Mouse (Mus musculus) CH12.LX (cell line): ENCODE data around the gene Rps11.

Source experiments
- CTCF ChIP-seq, 2 experiments: IDR thresholded peaks in 1 of 2; conservative IDR thresholded peaks in 1 of 2; 2 replicates each; pipeline ENCODE4 v1.5.1; 2011 to 2012; ENCODE audit warnings: low read depth in 2 of 2, low read length in 2 of 2, improper control_type of control experiment in 1 of 2, inconsistent platforms in 1 of 2, mild to moderate bottlenecking in 1 of 2, moderate library complexity in 1 of 2
- EP300 ChIP-seq: IDR thresholded peaks from 2 replicates; pipeline ENCODE4 v1.6.1; 2011; ENCODE audit warnings: low read length, improper control_type of control experiment
- GABPA ChIP-seq: IDR thresholded peaks from 2 replicates; pipeline ENCODE4 v1.6.1; 2012; ENCODE audit warnings: low read depth, low read length, improper control_type of control experiment, inconsistent platforms; ENCODE audit not compliant: insufficient replicate concordance
- IRF4 ChIP-seq: IDR thresholded peaks from 2 replicates; pipeline ENCODE4 v1.6.1; 2014; ENCODE audit warnings: low read depth, mild to moderate bottlenecking, inconsistent platforms, low read length, improper control_type of control experiment
- JUND ChIP-seq: conservative IDR thresholded peaks from 2 replicates; pipeline ENCODE4 v1.6.1; 2011; ENCODE audit warnings: low read depth, low read length, improper control_type of control experiment
- MAX ChIP-seq: IDR thresholded peaks from 2 replicates; pipeline ENCODE4 v1.6.1; 2011; ENCODE audit warnings: low read length, improper control_type of control experiment
- PAX5 ChIP-seq: IDR thresholded peaks from 2 replicates; pipeline ENCODE4 v1.6.1; 2012; ENCODE audit warnings: low read length, inconsistent platforms, mixed read lengths
- POLR2A ChIP-seq: IDR thresholded peaks from 2 replicates; pipeline ENCODE4 v1.6.1; 2011; ENCODE audit warnings: low read depth, mild to moderate bottlenecking, improper control_type of control experiment, low read length
- ZKSCAN1 ChIP-seq: IDR thresholded peaks from 2 replicates; pipeline ENCODE4 v1.6.1; 2012; ENCODE audit warnings: low read depth, inconsistent platforms, low read length, improper control_type of control experiment, borderline replicate concordance
- ZMIZ1 ChIP-seq: IDR thresholded peaks from 2 replicates; pipeline ENCODE4 v1.6.1; 2012; ENCODE audit warnings: low read depth, mild to moderate bottlenecking, inconsistent platforms, low read length, improper control_type of control experiment
- ZNF384 ChIP-seq: IDR thresholded peaks from 2 replicates; pipeline ENCODE4 v1.6.1; 2012; ENCODE audit warnings: low read depth, low read length, improper control_type of control experiment, inconsistent platforms

DNA sequence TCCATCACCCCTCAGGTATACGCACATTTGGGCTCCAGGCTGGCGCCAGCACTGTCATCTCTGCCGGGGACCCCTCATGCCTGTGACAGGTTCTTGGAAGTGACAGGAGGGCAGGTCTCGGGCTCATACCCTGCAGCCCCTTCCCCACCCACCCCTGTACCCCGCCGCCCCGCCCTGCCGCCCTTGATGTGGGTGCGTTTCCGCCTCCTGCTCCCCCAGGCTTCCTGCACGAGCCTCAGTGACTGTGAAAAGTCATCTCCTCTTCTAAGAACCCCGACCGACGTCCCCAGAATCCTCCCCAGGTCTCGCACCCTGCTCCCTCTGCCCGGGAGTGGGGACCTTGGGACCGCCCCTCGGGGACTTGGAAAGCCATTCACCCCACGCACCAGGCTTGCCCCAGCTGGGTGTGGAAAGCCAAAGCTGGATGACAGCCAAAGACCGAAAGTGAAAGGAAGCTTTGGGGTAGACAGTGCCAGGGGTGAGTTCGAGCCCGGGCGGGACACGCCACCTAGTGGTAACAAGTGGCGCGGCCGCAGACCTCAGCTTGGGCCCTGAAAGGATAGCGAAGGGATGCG lies 11.8 kb upstream of the Rps11 start, which contains the start of the genes Gm45713 and Flt3l:
- TF ChIP-seq CTCF (conservative IDR thresholded peaks at IDR 0.05 in 1 of 2, IDR thresholded peaks at IDR 0.05 in 1 of 2; ENCODE audit: low read depth in 2 of 2, low read length in 2 of 2), result peak; percentile 72 to 93
- no peak for TF ChIP-seq GABPA
- TF ChIP-seq POLR2A, result peak; percentile 34; the same call in 1 of the 2 replicates
- no peak for TF ChIP-seq ZNF384
- no peak for TF ChIP-seq PAX5
- no peak for TF ChIP-seq EP300
- TF ChIP-seq MAX, result no peak; the same call in 1 of the 2 replicates
- TF ChIP-seq ZMIZ1, result no peak
- TF ChIP-seq ZKSCAN1, result no peak
- no peak for TF ChIP-seq JUND
- peak; percentile 88 for TF ChIP-seq IRF4
